Mouse (Mus musculus) olfactory bulb, adult 2 months (tissue): Measurements from ENCODE around the gene Slc8b1. TPM values are rescaled to one million over a fixed set of nuclear protein-coding genes. Genes with fewer than 3 reads are reported as not detected.

Source experiments
- H3K27ac ChIP-seq: fragments of 200-500 bp; 2 replicates; pipeline ENCODE4 v1.5.1; 2012; ENCODE audit warnings: low read depth, low read length; ENCODE audit not compliant: insufficient read depth
- H3K4me1 ChIP-seq: fragments of 200-500 bp; 2 replicates; pipeline ENCODE4 v1.6.1; 2012; ENCODE audit warnings: low read length; ENCODE audit not compliant: control insufficient read depth, insufficient read depth
- H3K4me3 ChIP-seq: fragments of 200-500 bp; 2 replicates; pipeline ENCODE4 v1.5.1; 2012; ENCODE audit warnings: mild to moderate bottlenecking, low read depth, low read length, moderate library complexity; ENCODE audit not compliant: insufficient read depth
- CTCF ChIP-seq: fragments of 200-500 bp; IDR thresholded peaks from 2 replicates; pipeline ENCODE4 v1.5.1; 2012; ENCODE audit warnings: low read depth, mild to moderate bottlenecking, low read length, moderate library complexity; ENCODE audit not compliant: insufficient read depth
- POLR2A ChIP-seq: fragments of 200-500 bp; IDR thresholded peaks from 2 replicates; pipeline ENCODE4 v1.6.1; 2012; ENCODE audit warnings: mild to moderate bottlenecking, low read depth, low read length, moderate library complexity; ENCODE audit not compliant: insufficient read depth
- WGBS: fragments of 180-500 bp; shearing (Covaris S2); methylation state at CpG from one replicate; pipeline ENCODE4 v1.1.7; 2018; 5-methylcytosine and 5-hydroxymethylcytosine counted together
- polyA plus RNA-seq: library from polyadenylated mRNA; stranded (reverse); fragments of >200 nt; gene quantifications from 2 replicates; pipeline ENCODE4 v1.2.4, GENCODE M21; 2012; ENCODE audit warnings: low replicate concordance; ENCODE audit not compliant: missing spikeins, insufficient read depth, insufficient read length

Slc8b1 gene
- polyA plus RNA-seq, 1 experiment, result not detected

GRCm38 (mm10) chr5:120577935-120578441 is 67.0 kb downstream of the Slc8b1 start:
- no peak for TF ChIP-seq CTCF
- TF ChIP-seq POLR2A, result no peak
- Histone ChIP-seq H3K4me3 (no peak overlapping the region), H3K27ac (no peak overlapping the region), H3K4me1 (peaks cover 37% of the 10 kb centered on the region)
- WGBS, result 77% methylated on average over 10 of the region's 10 CpGs

- WGBS, result 55% methylated on average over 12 of the region's 12 CpGs
- H3K4me1 ChIP-seq, result peaks cover 37% of the 10 kb centered on the region
- no peak overlapping the region for H3K27ac ChIP-seq
- H3K4me3 ChIP-seq, result no peak overlapping the region
- no peak for TF ChIP-seq POLR2A
- no peak for TF ChIP-seq CTCF
Observed at GRCm38 (mm10) chr5:120578504-120579081, 67.6 kb downstream of the Slc8b1 start.

- H3K27ac ChIP-seq, result no peak overlapping the region
- H3K4me3 ChIP-seq, result no peak overlapping the region
- H3K4me1 ChIP-seq, result peaks cover 37% of the 10 kb centered on the region
- 60% methylated on average over 26 of the region's 26 CpGs for WGBS
- TF ChIP-seq CTCF (no peak), POLR2A (no peak)
Observed at GRCm38 (mm10) chr5:120579211-120579897, 68.4 kb downstream of the Slc8b1 start.

- peaks cover 37% of the 10 kb centered on the region for H3K4me1 ChIP-seq
- no peak overlapping the region for H3K27ac ChIP-seq
- 81% methylated on average over 26 of the region's 26 CpGs for WGBS
- TF ChIP-seq CTCF (no peak), POLR2A (no peak)
- H3K4me3 ChIP-seq, result no peak overlapping the region
Observed at GRCm38 (mm10) chr5:120579898-120580626, 69.1 kb downstream of the Slc8b1 start.

GRCm38 (mm10) chr5:120582002-120582401 is 71.0 kb downstream of the Slc8b1 start:
- peaks cover 37% of the 10 kb centered on the region for H3K4me1 ChIP-seq
- H3K4me3 ChIP-seq, result no peak overlapping the region
- 86% methylated on average over 9 of the region's 9 CpGs for WGBS
- H3K27ac ChIP-seq, result no peak overlapping the region
- no peak for TF ChIP-seq CTCF
- no peak for TF ChIP-seq POLR2A

- H3K27ac ChIP-seq, result no peak overlapping the region
- TF ChIP-seq CTCF, result no peak
- TF ChIP-seq POLR2A, result no peak
- 88% methylated on average over 4 of the region's 4 CpGs for WGBS
- H3K4me1 ChIP-seq, result peaks cover 31% of the 10 kb centered on the region
- no peak overlapping the region for H3K4me3 ChIP-seq
Observed at GRCm38 (mm10) chr5:120583511-120583910, 72.5 kb downstream of the Slc8b1 start.

Other genes with a start within 250 kb of the Slc8b1 start
- not detected in 2 replicates for gene Lhx5, start 79.5 kb upstream of the Slc8b1 start, polyA plus RNA-seq
- gene Sdsl, start 38.4 kb upstream of the Slc8b1 start, polyA plus RNA-seq, result not detected in 2 replicates
- gene Sds, start 34.6 kb upstream of the Slc8b1 start, polyA plus RNA-seq, result not detected in 2 replicates
- gene Plbd2, start 7.5 kb upstream of the Slc8b1 start, polyA plus RNA-seq, result not detected in 2 replicates
- gene Tpcn1, start 77.5 kb downstream of the Slc8b1 start, polyA plus RNA-seq, result not detected in 2 replicates
- not detected in 2 replicates for gene Iqcd, start 77.8 kb downstream of the Slc8b1 start, polyA plus RNA-seq
- not detected in 2 replicates for gene Rita1, start 101.4 kb downstream of the Slc8b1 start, polyA plus RNA-seq
- not detected in 2 replicates for gene Ddx54, start 101.6 kb downstream of the Slc8b1 start, polyA plus RNA-seq
- gene Cfap73, start 123.1 kb downstream of the Slc8b1 start, polyA plus RNA-seq, result not detected in 2 replicates
- not detected in 2 replicates for gene Rasal1, start 137.6 kb downstream of the Slc8b1 start, polyA plus RNA-seq
- not detected in 2 replicates for gene Dtx1, start 200.8 kb downstream of the Slc8b1 start, polyA plus RNA-seq
- gene Oas2, start 238.7 kb downstream of the Slc8b1 start, polyA plus RNA-seq, result not detected in 2 replicates